Mouse (Mus musculus) spleen, adult 18-20 months (tissue): ENCODE measurements around the gene Hoxd4.

Experiments used
- DNase-seq, 2 experiments: peaks; one replicate each; pipeline ENCODE4 v3.0.0; 2022; ENCODE audit warnings: mixed read lengths in 2 of 2

Hoxd4 gene

GRCm38 (mm10) chr2:74731799-74732512 is 20.2 kb downstream of the Hoxd4 start:
- no peak for DNase-seq

- no peak for DNase-seq
Measured at GRCm38 (mm10) chr2:74732513-74733316, 21.0 kb downstream of the Hoxd4 start.

- DNase-seq, result no peak
Measured at GRCm38 (mm10) chr2:74733317-74733661, 21.6 kb downstream of the Hoxd4 start.

- DNase-seq, result no peak
Measured at GRCm38 (mm10) chr2:74733765-74734164, 22.0 kb downstream of the Hoxd4 start.

GRCm38 (mm10) chr2:74734451-74734850 is 22.7 kb downstream of the Hoxd4 start:
- DNase-seq, result no peak

GRCm38 (mm10) chr2:74734996-74735811 is 23.5 kb downstream of the Hoxd4 start:
- no peak for DNase-seq

GRCm38 (mm10) chr2:74735851-74736687 is 24.3 kb downstream of the Hoxd4 start:
- DNase-seq, result no peak

- DNase-seq, result no peak
Measured at GRCm38 (mm10) chr2:74736688-74737577, 25.2 kb downstream of the Hoxd4 start.

GRCm38 (mm10) chr2:74737578-74738070 is 25.9 kb downstream of the Hoxd4 start:
- no peak for DNase-seq

GRCm38 (mm10) chr2:74738623-74739475 is 27.1 kb downstream of the Hoxd4 start:
- DNase-seq, result no peak

GRCm38 (mm10) chr2:74739476-74739800 is 27.7 kb downstream of the Hoxd4 start:
- DNase-seq, result no peak

- DNase-seq, result no peak
Measured at GRCm38 (mm10) chr2:74739869-74740268, 28.1 kb downstream of the Hoxd4 start.

GRCm38 (mm10) chr2:74740311-74741091 is 28.8 kb downstream of the Hoxd4 start:
- DNase-seq, result no peak

- no peak for DNase-seq
Measured at GRCm38 (mm10) chr2:74741252-74741978, 29.7 kb downstream of the Hoxd4 start.

GRCm38 (mm10) chr2:74741979-74742277 is 30.2 kb downstream of the Hoxd4 start:
- DNase-seq, result no peak

- DNase-seq, result no peak
Measured at GRCm38 (mm10) chr2:74745540-74746297, 34.0 kb downstream of the Hoxd4 start.

GRCm38 (mm10) chr2:74746298-74746921 is 34.7 kb downstream of the Hoxd4 start:
- DNase-seq, result no peak

- no peak for DNase-seq
Measured at GRCm38 (mm10) chr2:74747006-74747405, 35.3 kb downstream of the Hoxd4 start.
